Mouse (Mus musculus): ENCODE measurements at regions not wholly inside any gene's neighbourhood (a gene's known extent, or its start where the extent isn't known, plus 50 kb on each side); places are given as distances from the start of the nearest gene placed in this dataset.
"Not testable (repeated sequence)": the region's sequence is repeated elsewhere in the genome, so short reads cannot be mapped to it uniquely, and the experiment has no call there.

GRCm38 (mm10) chr9:51664876-51665275 lies 100.3 kb upstream of the Arhgap20 start:
- DNase-seq, result no peak

- DNase-seq, result not testable (repeated sequence)
These were observed 96.2 kb upstream of the Arhgap20 start for GRCm38 (mm10) chr9:51668976-51669375.

GRCm38 (mm10) chr9:51670531-51670930 lies 94.6 kb upstream of the Arhgap20 start:
- no peak for DNase-seq

- no peak for DNase-seq
These were observed 78.6 kb upstream of the Arhgap20 start for GRCm38 (mm10) chr9:51686536-51686935.

- DNase-seq, result no peak
These were observed 50.8 kb upstream of the Arhgap20 start for GRCm38 (mm10) chr9:51714326-51714725.
